Mouse (Mus musculus) 416B (cell line): ENCODE measurements at regions not wholly inside any gene's neighbourhood (a gene's known extent, or its start where the extent isn't known, plus 50 kb on each side); places are given as distances from the start of the nearest gene placed in this dataset.
"Not testable (repeated sequence)": the region's sequence is repeated elsewhere in the genome, so short reads cannot be mapped to it uniquely, and the experiment has no call there.

Experiments used
- DNase-seq: peaks from one replicate; pipeline ENCODE4 v3.0.0; 2011; ENCODE audit warnings: low read depth

DNA sequence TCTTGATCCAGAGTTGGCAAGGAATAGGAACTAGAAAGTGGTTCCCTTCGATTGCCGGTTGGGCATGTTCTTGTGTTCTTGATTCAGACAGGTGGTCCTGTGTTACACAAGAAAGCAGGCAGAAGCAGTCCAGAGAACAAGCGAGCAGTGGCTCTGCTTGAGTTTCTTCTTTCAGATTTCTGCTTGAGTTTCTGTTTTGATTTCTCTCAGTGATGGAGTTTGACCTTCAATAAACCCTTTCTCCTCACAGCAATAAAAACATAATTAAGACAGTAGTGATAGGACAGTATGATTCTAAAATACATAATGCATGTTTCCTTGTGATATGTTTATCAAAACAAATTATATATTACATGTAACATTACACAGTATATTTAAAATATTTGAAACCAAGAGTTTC is 59.1 kb downstream of the Klf6 start:
- DNase-seq = no peak

DNA sequence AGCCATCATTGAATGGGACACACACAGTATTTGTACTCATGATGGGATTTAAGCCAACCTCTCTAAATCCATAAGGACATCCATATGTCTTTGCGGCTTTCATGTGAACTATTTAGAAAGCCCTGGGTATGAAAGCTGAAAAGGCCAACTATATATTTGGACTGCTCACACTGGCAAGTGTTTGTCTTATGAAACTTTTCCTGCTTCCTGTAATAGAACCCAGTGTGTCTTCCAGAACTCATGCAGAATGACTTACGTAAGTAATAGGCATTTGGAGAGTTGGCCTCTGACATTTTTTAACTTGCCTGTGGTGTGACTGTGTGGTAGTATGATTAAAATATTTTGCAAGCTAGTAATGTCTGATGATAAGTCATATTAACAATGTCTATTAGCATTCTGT is 70.2 kb downstream of the Klf6 start:
- DNase-seq = peak; percentile 25

DNA sequence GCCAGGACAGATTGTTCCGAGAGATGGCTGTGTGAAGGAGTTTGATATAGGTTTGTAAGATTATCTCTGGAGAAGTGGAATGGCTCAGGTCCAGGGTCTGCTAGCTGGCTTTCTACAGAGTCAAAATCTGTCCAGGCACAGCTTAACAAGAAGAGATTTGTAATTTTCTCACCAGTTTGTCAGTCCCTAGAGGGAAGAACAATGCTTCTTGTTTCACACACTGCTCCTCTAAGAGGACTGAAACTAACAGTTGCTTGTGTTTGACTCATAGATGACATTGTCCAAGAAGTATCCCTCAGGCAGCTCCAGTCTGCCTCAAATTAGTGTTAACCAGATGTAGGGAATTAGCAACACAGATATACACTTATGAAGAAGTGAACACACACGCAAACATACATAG is 76.2 kb downstream of the Klf6 start:
- no peak for DNase-seq

DNA sequence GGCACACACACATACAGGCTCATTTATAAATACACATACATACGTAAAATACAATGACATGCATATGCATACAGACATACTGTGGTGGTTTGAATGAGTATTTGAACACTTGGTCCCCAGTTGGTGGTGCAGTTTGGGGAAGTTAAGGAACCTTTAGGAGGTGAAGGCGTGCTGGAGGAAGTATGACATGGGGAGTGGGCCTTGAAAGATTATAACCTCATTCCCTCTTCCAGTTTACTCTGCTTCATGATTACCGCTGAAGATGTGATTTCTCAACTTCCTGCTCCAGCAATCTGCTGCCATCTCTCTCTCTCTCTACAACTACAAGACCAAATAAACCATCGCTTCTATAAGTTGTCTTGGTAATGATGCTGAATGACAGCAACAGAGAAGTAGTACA is 76.7 kb downstream of the Klf6 start:
- peak; percentile 40 for DNase-seq

DNA sequence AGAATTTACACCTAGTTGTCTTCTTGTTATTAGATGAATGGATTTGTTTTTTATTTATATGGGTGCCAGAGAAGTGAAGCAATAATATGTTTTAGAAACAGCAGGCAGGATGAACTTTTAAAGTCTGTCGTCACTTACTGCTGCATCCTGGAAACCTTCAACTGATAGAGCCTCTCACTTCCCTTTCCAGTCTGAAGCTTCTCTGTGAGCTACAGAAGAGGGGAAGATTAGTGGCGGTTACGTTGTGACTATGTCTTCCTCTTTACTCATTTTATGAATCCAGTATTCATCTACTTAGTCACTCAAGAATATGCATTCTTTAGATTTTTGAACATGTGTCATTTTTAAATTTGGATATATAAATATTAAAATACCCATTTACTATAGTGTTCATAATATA is 78.1 kb downstream of the Klf6 start:
- DNase-seq = peak; percentile 51

DNA sequence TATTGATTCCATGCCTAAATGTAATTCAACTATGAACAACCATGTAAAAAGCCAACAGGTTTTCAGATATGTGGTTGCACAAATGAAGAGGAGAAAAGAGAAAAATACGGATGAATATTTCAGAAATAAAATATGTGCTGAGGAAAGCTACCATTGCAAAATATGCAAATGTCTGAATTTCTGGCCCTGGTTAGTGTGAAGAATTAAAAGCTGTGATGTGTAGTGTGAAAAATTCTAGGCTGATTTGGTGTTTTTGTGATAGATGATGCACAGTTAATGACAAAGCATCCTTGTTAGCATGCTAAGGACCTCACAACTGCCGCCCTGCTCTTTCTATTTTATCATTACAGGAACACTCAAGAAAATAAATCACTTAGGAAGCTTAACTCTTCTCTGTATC is 91.6 kb downstream of the Klf6 start:
- DNase-seq = no peak

DNA sequence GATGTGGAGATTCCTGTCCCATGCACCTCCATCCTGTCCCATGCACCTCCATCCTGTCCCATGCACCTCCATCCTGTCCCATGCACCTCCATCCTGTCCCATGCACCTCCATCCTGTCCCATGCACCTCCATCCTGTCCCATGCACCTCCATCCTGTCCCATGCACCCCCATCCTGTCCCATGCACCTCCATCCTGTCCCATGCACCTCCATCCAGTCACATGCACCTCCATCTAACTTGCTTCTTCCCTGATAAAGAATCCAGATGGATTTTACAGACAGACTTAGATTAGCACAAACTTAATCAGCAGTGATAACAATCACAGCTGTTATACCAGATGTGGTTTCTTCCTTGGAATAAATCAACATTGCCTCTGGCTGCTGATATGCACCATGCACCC is 93.8 kb downstream of the Klf6 start:
- not testable (repeated sequence) for DNase-seq

DNA sequence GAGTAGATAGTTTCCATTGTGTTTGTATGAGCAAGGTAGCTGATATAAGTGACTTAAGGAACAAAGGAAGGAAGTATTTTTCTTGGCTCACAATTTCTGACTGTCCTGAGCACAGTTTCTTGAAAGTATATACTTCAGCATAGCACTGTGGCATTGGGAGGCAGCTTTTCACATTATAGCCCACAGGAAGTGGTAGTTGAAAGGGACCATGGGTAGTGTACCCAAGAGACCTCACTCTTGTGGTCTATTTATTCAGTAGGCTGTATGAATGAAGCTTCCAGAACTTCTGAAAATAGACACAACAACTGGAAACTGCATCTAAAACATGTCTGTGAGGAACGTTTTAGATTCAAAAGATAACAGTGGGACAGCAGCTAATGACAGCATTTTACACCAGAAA is 94.9 kb downstream of the Klf6 start:
- peak; percentile 68 for DNase-seq

DNA sequence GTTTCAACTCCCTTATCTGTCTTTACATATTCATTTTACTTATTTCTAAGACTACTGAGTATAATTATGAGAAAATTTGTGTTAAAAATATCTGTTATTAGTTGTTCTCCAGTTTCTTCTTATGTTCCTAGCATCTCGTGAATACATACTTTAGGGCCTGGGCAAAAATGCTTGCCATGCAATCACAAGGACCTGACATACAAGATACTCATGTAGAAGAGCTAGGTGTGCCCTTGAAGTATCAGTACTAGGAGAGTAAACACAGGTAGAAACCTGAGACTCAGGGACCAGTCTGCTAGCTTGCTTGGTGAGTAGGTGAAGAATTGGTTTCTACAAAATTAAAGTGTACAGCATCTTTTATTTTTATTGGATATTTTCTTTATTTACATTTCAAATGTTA is 101.7 kb downstream of the Klf6 start:
- no peak for DNase-seq

DNA sequence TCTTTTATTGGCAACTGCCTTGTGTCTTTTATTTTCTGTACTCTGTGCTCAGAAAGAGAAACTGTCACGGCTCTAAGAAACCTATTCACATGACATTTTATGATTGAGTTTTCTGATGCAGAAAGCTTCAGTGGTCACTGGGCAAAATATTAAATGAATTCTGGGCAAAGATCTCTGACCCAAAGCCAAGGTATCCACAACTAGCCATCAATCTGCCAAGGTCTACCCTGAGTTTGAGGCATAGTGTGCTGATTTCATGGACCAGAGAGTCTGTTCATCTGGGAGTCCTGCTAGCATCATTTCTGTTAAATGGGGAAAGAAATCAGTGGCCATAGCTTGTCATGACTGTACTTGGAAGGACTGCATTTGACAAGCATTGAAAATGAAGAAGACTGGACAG is 103.3 kb downstream of the Klf6 start:
- no peak for DNase-seq

DNA sequence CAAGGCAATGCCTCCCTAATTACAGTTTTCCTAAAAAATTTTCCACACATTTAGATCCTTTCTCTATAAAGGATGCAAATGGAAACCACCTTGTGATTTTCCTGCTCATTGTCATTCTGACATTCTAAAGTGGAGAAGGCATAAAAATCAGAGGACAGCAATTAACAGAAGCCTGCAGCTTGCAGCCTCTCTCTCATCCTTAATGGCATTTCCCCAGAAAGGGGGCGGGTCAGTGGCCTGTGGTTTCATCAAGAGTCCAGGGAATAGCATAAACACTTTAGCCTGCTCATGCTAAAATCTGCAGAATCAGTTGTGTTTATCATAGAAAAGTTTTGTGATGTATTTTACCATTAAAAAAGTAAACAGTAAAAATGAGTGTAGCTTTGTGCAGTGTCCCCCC is 117.3 kb downstream of the Klf6 start:
- no peak for DNase-seq

DNA sequence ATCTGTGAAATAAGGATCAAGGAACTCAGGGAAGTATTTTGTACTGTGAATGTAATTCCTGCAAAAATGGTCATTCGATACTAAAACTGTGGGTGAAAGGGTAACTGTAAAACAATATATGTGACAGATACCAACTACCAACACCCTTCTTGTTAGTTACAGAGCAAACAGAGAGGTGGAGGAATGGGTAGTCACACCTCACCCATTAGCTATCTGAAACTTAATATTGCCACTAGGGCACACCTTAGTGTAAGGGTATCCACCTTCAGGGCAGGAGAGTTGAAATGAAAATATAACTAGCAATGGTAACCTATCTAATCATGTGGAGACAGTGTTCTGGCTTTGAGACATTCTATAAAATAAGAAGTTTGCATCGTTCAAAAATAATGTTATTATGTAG is 126.2 kb downstream of the Klf6 start:
- no peak for DNase-seq

DNA sequence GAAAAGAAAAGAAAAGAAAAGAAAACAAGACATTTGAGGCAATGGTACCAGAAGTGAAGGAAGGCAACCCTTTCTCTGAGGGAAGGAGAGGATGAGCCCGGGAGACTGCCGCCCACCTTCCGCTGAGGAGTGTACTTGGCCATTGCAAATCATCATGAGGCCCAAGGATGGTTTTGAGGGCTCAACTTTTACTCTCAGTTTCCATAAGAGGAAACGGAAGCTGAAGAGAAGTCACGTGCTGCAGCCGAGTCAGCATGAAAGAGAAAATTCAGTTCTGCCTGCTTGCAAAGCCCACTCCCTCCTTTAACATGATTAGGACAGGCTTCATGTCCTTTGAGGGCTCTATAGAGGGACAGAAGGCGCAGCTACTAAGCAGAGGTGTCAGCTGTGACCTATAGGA is 127.1 kb downstream of the Klf6 start:
- DNase-seq = no peak

DNA sequence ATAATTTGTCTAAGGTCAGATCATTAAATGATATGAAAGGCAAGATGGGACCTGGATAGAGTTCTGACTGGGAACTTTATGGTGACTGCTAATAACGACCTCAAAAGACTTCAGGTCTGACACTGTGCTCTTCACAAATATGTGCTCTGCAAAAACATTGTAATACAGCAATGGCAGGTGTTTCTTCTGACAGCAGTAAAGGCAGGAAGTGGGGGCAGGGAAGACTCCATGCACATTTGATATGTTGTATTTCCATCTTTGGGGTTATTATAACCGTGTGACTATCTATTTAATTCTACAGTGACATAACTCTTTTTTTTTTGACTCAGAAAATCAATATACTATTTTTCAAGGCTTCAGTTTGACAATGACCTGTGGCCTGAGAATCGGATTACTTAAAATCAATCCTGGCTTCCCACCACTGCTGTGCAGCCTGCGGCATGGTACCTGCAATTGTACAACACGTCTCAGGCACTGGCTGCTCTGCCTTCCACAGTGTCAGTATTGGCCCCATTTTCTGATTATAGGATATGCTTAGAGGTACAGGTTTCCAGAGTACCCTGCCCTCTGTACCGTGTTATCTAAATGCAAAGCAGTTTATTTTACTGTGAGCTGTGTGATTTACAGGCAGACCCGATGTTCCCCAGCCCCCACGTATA is 139.4 kb downstream of the Klf6 start:
- DNase-seq = no peak

DNA sequence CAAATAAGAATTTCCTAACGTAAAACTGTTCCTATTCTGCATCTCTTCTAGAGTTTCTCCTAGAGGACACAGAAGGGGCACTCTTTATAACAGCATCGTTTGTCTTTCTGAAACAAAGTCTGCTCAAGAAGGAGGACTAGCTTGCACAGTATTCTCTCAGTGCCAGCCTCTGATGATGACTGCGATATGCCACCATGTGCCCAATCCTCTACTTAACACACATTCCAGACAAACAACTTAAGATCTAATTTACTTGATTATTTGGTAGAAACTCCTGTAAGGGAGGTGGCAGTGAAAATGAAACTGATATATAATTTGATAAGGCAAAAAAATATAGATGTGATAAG is 139.9 kb downstream of the Klf6 start:
- DNase-seq = no peak

DNA sequence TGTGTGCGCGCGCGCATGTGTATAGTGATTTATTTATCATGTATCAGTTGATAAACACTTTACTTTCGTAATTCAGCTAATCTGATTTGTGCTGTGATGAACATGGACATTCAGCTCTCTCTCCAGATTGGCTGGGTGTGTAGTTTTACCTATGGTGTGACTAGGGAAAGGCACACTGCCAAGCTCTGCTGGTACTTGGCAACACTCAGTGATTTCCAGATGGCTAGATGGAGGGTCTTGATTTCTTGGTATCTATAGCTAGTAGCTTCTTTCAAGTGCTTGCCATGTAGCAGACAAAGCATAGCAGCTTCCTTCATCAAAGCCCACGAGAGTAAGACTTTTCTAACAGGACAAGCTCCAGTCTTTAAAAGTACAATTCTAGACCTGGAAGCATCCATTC is 144.6 kb downstream of the Klf6 start:
- no peak for DNase-seq

DNA sequence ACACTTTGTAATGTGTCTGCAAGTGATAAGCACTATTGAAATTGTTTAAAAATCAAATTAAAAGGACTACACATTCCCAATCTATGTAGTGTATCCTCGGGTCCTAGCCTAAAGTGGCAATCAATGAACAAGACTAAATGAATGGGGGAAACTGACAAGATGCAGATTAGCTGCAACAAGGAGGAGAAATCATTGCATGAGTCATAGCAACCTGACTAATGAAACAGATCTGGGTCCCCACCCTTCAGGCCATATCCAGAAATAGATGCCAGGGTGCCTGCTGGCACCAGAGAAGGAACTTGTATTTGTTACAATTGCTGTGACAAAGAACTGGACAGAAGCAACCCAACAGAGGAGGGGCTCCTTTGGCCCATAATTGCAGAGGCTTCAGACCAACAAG is 148.4 kb downstream of the Klf6 start:
- peak; percentile 8 for DNase-seq

DNA sequence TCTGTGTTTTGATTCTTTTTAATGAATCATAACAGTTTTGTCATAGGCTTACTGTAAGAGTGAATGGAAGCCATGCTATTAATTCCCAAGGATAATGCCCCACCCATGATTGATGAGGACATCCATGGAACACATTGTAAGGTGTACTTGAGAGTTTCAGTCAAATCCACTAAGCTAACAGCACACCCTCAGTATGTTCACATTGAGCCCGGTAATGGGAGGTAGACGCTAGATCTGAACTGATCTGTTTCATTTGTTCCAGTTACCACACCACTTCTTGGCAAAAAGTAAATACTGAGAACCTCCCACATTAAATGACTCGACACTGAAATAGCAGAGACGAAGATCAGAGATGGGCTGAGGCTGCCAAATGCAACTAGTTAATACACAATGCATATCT is 165.9 kb downstream of the Klf6 start:
- no peak for DNase-seq

DNA sequence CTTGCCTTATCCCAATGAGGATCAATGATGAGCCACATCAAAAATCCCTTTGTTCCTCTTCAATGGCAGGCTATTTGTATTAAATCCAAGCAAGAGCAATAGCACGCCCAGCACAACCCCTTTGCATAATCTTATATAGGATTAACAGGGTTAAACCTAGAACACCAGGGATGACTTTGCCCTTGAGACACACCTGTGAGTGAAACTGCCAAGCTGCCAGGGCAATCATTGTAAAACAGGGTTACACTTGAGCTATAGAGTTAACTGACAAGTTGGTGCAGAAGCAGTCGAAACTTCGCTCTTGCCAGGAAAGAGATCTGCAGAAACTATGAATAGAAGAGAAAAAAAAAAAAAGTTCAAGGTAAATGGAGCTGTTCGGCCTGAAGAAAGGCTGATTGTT is 167.6 kb downstream of the Klf6 start:
- no peak for DNase-seq

DNA sequence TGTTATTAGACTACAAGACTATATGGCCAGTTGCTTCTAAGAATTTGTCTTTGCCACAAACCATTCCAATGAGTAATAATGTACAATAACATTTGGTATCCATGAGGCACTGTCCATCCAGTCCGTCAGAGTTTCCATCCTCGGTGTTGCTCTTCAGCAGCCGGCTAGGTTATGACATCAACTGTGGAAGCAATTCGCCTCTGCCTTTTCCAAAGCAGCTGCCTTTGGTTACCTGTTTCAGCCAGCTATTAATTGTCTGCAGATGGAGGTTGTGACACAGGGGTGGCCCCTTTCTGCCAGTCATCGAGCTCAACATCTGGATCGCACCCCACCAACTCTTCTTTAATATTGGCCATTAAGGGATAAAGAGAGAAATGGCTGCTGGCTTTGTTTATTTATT is 168.2 kb downstream of the Klf6 start:
- no peak for DNase-seq

DNA sequence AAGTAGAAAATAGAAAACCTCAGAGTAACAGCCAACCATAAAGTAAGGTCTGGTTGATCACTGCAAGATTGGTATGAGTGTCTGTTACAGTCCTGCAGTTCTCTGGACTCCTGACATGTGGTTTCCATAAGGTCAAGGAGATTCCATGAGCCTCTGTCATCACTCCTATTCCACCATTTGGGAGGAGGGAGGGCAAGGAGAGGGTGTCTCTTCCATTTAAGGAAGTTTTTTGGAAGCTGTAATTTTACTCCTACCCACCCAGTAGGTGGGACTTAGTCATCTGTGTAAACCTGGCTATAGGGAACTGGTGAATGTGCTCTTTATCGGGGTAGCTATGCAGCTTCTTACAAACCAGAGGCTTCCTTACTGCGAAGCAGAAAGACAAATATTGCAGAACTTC is 168.8 kb downstream of the Klf6 start:
- no peak for DNase-seq

DNA sequence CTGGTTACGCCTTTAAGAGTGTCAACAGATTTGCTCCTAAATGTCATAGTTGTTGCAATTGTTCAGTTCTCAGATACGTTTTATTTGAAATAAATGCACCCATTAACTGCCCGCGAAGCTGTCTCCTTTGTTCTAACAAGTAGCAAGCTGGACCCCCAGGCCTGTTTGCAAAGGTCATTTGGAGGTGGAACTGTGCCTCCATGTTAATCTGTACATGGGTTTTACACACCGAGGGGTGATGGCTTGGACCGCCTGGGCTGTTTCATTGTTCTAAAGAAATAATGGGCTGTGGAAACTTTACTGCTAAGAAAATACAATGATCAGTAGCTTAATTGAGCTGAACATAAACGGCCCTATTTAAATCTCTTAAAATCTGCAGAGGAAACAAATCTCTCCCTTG is 178.8 kb downstream of the Klf6 start:
- DNase-seq = no peak

DNA sequence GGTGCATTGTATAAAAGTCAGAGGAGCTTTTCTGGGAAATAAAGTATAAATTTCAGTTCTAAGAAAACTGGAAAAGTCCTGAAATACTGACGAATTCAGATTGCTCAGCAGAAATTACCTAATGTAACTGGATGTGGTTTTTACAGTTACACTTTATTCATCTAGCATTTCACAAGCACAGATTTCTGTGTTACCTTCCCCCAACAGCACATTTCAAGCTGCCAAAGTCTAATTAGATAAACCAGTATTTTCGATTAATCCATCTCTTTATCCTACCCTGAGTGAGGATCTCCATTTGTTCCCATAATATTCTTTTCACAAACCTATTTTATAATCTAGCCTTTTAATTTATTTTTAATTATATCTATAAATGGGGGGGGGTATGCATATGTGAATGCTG is 179.4 kb downstream of the Klf6 start:
- no peak for DNase-seq

DNA sequence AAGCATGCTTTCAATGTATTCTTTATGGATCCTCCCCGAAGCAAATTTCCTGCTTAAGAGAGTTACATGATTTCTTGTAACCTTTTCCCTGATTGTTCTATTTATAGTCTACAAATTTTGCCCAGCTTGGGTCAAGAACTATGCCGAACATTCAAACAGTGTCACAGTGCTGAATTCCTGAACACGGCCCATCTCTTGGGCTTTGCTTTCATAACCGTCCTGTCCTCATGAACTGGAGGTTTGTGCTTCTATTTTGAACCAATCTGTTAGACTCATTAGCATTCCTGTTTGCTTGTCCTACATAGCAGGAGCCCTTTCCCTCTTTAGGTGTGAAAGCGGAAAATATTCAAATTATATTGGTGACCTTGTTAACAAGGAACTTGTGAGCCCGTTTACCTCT is 181.2 kb downstream of the Klf6 start:
- DNase-seq = no peak
